Mouse (Mus musculus): ENCODE data around the gene Ccdc9b. TPM values are rescaled to one million over a fixed set of nuclear protein-coding genes. Genes with fewer than 3 reads are reported as not detected.

Ccdc9b gene
- polyA plus RNA-seq, 1 experiment from 2014 or later, result 1.3 TPM

- no peak for ATAC-seq (ENCODE audit: low FRiP score, low TSS enrichment)
- Histone ChIP-seq H3K9ac (replicated peaks; ENCODE audit: low read length) (no peak overlapping the region), H3K36me3 (ENCODE audit: insufficient read depth, low read length) (no peaks in the 10 kb centered on the region), H3K27ac (ENCODE audit: low read length) (no peak overlapping the region), H3K4me2 (replicated peaks; ENCODE audit: low read depth, low read length) (no peak overlapping the region), H3K27me3 (ENCODE audit: insufficient read depth, low read length) (0 out of 2 replicates have a peak, but pooled peaks cover 11% of the 10 kb centered on the region), H3K9me3 (ENCODE audit: low read length) (no peaks in the 10 kb centered on the region), H3K4me3 (ENCODE audit: low read length) (no peak overlapping the region), H3K4me1 (ENCODE audit: insufficient read depth, low read length) (no peaks in the 10 kb centered on the region)
- WGBS, result 94% methylated on average over 26 of the region's 26 CpGs
Measured at GRCm38 (mm10) chr2:118791591-118792258, 29.3 kb upstream of the Ccdc9b start.

GRCm38 (mm10) chr2:118790551-118791525 lies 28.4 kb upstream of the Ccdc9b start:
- Histone ChIP-seq H3K27ac (ENCODE audit: low read length) (no peak overlapping the region), H3K4me2 (replicated peaks; ENCODE audit: low read depth, low read length) (peak overlapping the region; percentile 33), H3K9ac (replicated peaks; ENCODE audit: low read length) (no peak overlapping the region), H3K9me3 (ENCODE audit: low read length) (no peaks in the 10 kb centered on the region), H3K36me3 (ENCODE audit: insufficient read depth, low read length) (no peaks in the 10 kb centered on the region), H3K4me1 (ENCODE audit: insufficient read depth, low read length) (no peaks in the 10 kb centered on the region), H3K27me3 (ENCODE audit: insufficient read depth, low read length) (0 out of 2 replicates have a peak, but pooled peaks cover 11% of the 10 kb centered on the region), H3K4me3 (ENCODE audit: low read length) (peak overlapping the region; percentile 2; the same call in 1 of the 2 replicates)
- 24% methylated on average over 44 of the region's 44 CpGs for WGBS
- ATAC-seq (ENCODE audit: low FRiP score, low TSS enrichment), result 0 out of 2 replicates have a peak, but pooled peaks have one; percentile 10

DNA sequence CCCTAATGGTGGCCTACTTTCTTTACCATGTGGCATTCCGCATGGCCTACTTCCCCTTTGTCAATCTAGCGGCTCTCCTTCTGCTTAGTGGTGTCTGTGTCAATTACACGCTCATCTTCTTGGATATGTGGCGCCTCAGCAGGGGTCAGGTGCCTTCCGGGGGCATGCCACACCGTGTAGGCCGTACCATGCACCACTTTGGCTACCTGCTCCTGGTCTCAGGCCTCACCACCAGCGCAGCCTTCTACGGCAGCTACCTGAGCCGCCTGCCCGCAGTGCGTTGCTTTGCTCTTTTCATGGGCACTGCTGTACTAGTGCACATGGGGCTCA lies 27.7 kb upstream of the Ccdc9b start:
- Histone ChIP-seq H3K27ac (ENCODE audit: low read length) (no peak overlapping the region), H3K36me3 (ENCODE audit: insufficient read depth, low read length) (no peaks in the 10 kb centered on the region), H3K9ac (replicated peaks; ENCODE audit: low read length) (no peak overlapping the region), H3K27me3 (ENCODE audit: insufficient read depth, low read length) (0 out of 2 replicates have a peak, but pooled peaks cover 11% of the 10 kb centered on the region), H3K9me3 (ENCODE audit: low read length) (no peaks in the 10 kb centered on the region), H3K4me1 (ENCODE audit: insufficient read depth, low read length) (no peaks in the 10 kb centered on the region), H3K4me2 (replicated peaks; ENCODE audit: low read depth, low read length) (peak overlapping the region; percentile 33), H3K4me3 (ENCODE audit: low read length) (peak overlapping the region; percentile 2; the same call in 1 of the 2 replicates)
- 49% methylated on average over 12 of the region's 12 CpGs for WGBS
- no peak for ATAC-seq (ENCODE audit: low FRiP score, low TSS enrichment)

DNA sequence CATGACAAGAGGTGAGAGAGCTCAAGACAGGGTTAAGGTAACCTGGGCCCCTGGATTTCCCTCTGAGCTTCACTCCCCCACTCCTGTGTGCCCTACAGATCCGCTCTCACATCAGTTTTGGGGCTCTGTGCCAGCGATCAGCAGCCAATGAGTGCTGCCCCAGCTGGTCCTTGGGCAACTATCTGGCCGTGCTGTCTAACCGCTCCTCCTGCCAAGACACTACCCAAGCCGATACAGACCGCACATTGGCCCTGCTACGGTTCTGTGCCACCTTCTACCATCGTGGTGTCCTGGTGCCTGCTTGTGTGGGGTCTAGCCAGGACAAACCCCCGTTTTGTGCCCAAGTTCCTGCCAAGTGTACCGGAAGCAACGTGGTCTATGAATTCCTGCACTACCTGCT lies 27.0 kb upstream of the Ccdc9b start:
- no peak overlapping the region for H3K4me3 ChIP-seq (ENCODE audit: low read length)
- no peak for ATAC-seq (ENCODE audit: low FRiP score, low TSS enrichment)
- no peaks in the 10 kb centered on the region for H3K4me1 ChIP-seq (ENCODE audit: insufficient read depth, low read length)
- 0 out of 2 replicates have a peak, but pooled peaks cover 11% of the 10 kb centered on the region for H3K27me3 ChIP-seq (ENCODE audit: insufficient read depth, low read length)
- H3K36me3 ChIP-seq (ENCODE audit: insufficient read depth, low read length), result no peaks in the 10 kb centered on the region
- H3K27ac ChIP-seq (ENCODE audit: low read length), result no peak overlapping the region
- H3K9me3 ChIP-seq (ENCODE audit: low read length), result no peaks in the 10 kb centered on the region
- no peak overlapping the region for H3K9ac ChIP-seq (replicated peaks; ENCODE audit: low read length)
- H3K4me2 ChIP-seq (replicated peaks; ENCODE audit: low read depth, low read length), result no peak overlapping the region
- WGBS, result 88% methylated on average over 11 of the region's 11 CpGs

- Histone ChIP-seq H3K27ac (ENCODE audit: low read length) (no peak overlapping the region), H3K9ac (replicated peaks; ENCODE audit: low read length) (no peak overlapping the region), H3K4me2 (replicated peaks; ENCODE audit: low read depth, low read length) (no peak overlapping the region), H3K36me3 (ENCODE audit: insufficient read depth, low read length) (no peaks in the 10 kb centered on the region), H3K27me3 (ENCODE audit: insufficient read depth, low read length) (peaks cover 11% of the 10 kb centered on the region; the same call in 1 of the 2 replicates), H3K9me3 (ENCODE audit: low read length) (no peaks in the 10 kb centered on the region), H3K4me1 (ENCODE audit: insufficient read depth, low read length) (no peaks in the 10 kb centered on the region), H3K4me3 (ENCODE audit: low read length) (no peak overlapping the region)
- no peak for ATAC-seq (ENCODE audit: low FRiP score, low TSS enrichment)
- WGBS, result 92% methylated on average over 5 of the region's 5 CpGs
Measured at GRCm38 (mm10) chr2:118786525-118786924, 24.1 kb upstream of the Ccdc9b start.

DNA sequence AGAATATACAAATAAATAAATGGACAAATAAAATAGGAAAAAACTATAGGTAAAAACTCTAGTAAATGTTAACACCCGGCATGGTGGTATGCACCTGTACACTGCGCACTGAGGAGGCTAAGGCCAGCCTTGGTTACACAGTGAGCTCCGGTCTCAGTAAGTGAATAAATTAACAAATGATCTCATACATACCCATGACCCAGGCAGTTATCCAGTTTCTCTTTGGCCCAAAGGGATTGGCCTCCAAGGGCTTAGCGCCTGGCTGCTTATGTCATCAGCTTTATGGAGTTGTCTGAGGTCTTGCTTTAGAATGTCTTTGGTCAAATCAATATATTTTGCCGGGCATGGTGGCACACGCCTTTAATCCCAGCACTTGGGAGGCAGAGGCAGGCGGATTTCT lies 21.2 kb upstream of the Ccdc9b start:
- Histone ChIP-seq H3K27me3 (ENCODE audit: insufficient read depth, low read length) (peaks cover 10% of the 10 kb centered on the region; the same call in 1 of the 2 replicates), H3K9me3 (ENCODE audit: low read length) (no peaks in the 10 kb centered on the region), H3K27ac (ENCODE audit: low read length) (no peak overlapping the region), H3K4me2 (replicated peaks; ENCODE audit: low read depth, low read length) (no peak overlapping the region), H3K9ac (replicated peaks; ENCODE audit: low read length) (no peak overlapping the region), H3K4me1 (ENCODE audit: insufficient read depth, low read length) (peaks cover 4% of the 10 kb centered on the region), H3K4me3 (ENCODE audit: low read length) (no peak overlapping the region), H3K36me3 (ENCODE audit: insufficient read depth, low read length) (no peaks in the 10 kb centered on the region)
- WGBS, result 87% methylated on average over 7 of the region's 7 CpGs
- no peak for ATAC-seq (ENCODE audit: low FRiP score, low TSS enrichment)

DNA sequence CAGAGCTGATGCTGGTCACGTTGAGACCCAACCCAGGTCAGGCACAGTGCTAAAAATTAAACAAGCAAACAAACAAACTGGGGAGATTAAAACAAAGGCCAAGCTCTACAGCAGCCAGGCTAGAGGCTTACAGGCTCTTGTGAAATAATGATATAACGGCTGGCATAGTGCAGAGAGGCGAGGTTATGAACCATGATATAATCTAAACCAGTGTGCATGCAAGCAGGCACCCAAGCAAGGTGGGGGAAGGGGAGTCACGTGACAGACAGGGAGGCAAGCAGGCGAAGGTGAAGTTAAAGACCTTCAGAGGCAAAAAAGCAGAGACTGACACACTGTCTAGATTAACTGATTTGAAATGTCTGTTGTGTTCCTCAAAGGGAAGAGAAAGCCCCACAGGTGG lies 20.6 kb upstream of the Ccdc9b start:
- Histone ChIP-seq H3K36me3 (ENCODE audit: insufficient read depth, low read length) (no peaks in the 10 kb centered on the region), H3K9ac (replicated peaks; ENCODE audit: low read length) (no peak overlapping the region), H3K27me3 (ENCODE audit: insufficient read depth, low read length) (peaks cover 10% of the 10 kb centered on the region; the same call in 1 of the 2 replicates), H3K9me3 (ENCODE audit: low read length) (no peaks in the 10 kb centered on the region), H3K4me2 (replicated peaks; ENCODE audit: low read depth, low read length) (no peak overlapping the region), H3K27ac (ENCODE audit: low read length) (no peak overlapping the region), H3K4me1 (ENCODE audit: insufficient read depth, low read length) (peaks cover 4% of the 10 kb centered on the region), H3K4me3 (ENCODE audit: low read length) (no peak overlapping the region)
- no peak for ATAC-seq (ENCODE audit: low FRiP score, low TSS enrichment)
- WGBS, result 55% methylated on average over 5 of the region's 5 CpGs

DNA sequence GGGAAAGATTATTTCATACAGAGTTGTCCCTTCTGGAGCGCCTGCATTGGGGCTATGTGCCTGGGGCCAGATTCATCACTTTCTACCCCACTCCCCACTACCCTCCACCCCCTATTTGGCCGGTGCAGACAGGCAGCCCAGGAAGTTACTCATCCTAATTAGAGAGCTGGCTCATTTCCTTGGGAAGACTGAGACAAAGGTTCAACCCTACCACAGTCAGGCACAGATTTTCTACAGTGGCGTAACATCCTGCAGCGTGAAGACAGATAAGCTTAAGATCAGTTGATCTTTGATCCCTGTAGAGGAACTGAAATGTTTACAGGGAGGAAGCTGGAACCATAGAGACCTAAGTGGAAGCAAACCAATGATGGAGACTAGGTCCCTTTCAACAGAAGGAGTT lies 19.8 kb upstream of the Ccdc9b start:
- H3K4me1 ChIP-seq (ENCODE audit: insufficient read depth, low read length), result peaks cover 4% of the 10 kb centered on the region
- H3K9me3 ChIP-seq (ENCODE audit: low read length), result no peaks in the 10 kb centered on the region
- H3K4me3 ChIP-seq (ENCODE audit: low read length), result no peak overlapping the region
- H3K9ac ChIP-seq (replicated peaks; ENCODE audit: low read length), result no peak overlapping the region
- no peak overlapping the region for H3K27ac ChIP-seq (ENCODE audit: low read length)
- H3K27me3 ChIP-seq (ENCODE audit: insufficient read depth, low read length), result peaks cover 10% of the 10 kb centered on the region; the same call in 1 of the 2 replicates
- no peak for ATAC-seq (ENCODE audit: low FRiP score, low TSS enrichment)
- H3K36me3 ChIP-seq (ENCODE audit: insufficient read depth, low read length), result no peaks in the 10 kb centered on the region
- H3K4me2 ChIP-seq (replicated peaks; ENCODE audit: low read depth, low read length), result no peak overlapping the region
- 61% methylated on average over 4 of the region's 4 CpGs for WGBS

GRCm38 (mm10) chr2:118781115-118781514 lies 18.7 kb upstream of the Ccdc9b start:
- Histone ChIP-seq H3K27me3 (ENCODE audit: insufficient read depth, low read length) (peaks cover 10% of the 10 kb centered on the region; the same call in 1 of the 2 replicates), H3K4me2 (replicated peaks; ENCODE audit: low read depth, low read length) (no peak overlapping the region), H3K36me3 (ENCODE audit: insufficient read depth, low read length) (no peaks in the 10 kb centered on the region), H3K4me1 (ENCODE audit: insufficient read depth, low read length) (peaks cover 4% of the 10 kb centered on the region), H3K9ac (replicated peaks; ENCODE audit: low read length) (no peak overlapping the region), H3K27ac (ENCODE audit: low read length) (no peak overlapping the region), H3K4me3 (ENCODE audit: low read length) (no peak overlapping the region), H3K9me3 (ENCODE audit: low read length) (no peaks in the 10 kb centered on the region)
- no peak for ATAC-seq (ENCODE audit: low FRiP score, low TSS enrichment)
- 46% methylated on average over 1 of the region's 1 CpGs for WGBS
